Mouse (Mus musculus) heart, postnatal 25 days (tissue): ENCODE results near the gene Pvr. TPM values are rescaled to one million over a fixed set of nuclear protein-coding genes. Genes with fewer than 3 reads are reported as not detected.
"Not testable (repeated sequence)": the region's sequence is repeated elsewhere in the genome, so short reads cannot be mapped to it uniquely, and the experiment has no call there.

ENCODE experiments used
- DNase-seq: peaks from one replicate; pipeline ENCODE4 v3.0.0; 2022; ENCODE audit warnings: low spot score
- intact Hi-C: fragments of 180-260 bp; cut with DNase I; formaldehyde crosslinking; loops from one replicate; pipeline ENCODE4 v1.15.1; 2025
- total RNA-seq, 2 experiments: library from RNA; stranded (reverse); gene quantifications; 2 replicates each; pipeline ENCODE4 v1.2.3; 2021

Pvr gene
- total RNA-seq, 2 experiments from 2014 or later = 19.3 to 20.1 TPM

GRCm38 (mm10) chr7:19937229-19937821 lies 16.4 kb upstream of the Pvr start:
- intact Hi-C loops = no loop called here

GRCm38 (mm10) chr7:19935961-19936360 lies 15.0 kb upstream of the Pvr start:
- intact Hi-C loops = no loop called here
- DNase-seq = no peak

More at GRCm38 (mm10) chr7:19937229-19937821, 16.4 kb upstream of the Pvr start:
- DNase-seq = no peak

DNA sequence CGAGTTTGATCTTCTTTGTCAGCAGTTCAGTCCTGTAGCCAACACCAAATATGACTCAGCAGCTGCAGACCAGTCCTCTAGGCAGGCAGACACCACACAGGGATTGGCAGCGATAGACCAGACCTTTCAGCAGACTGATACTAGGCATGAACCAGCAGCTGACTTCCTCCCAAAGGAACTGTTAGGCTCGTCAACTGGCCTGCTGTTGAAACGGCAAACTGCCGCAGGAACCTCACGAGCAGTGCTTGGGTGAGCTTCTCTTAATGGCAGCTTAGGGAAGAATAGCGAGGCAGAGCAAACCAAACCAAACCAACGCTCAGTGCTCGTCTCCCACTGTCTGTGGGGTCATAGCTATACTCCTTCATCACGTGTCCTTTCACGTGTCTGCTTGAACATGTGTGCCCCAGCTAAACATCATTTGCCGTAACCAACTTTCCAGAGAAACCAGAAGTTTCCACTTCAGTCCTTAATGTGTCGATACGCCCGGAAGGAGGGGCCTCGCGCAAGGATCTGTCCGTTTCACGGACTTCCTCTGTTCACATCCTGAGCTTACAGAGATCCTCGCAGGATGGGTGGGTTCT lies 14.3 kb upstream of the Pvr start:
- intact Hi-C loops = no loop called here
- DNase-seq = peak; percentile 51

- intact Hi-C loops = no loop called here
- DNase-seq = peak; percentile 72
These were observed 12.2 kb upstream of the Pvr start for GRCm38 (mm10) chr7:19932877-19933809.

- intact Hi-C loops = no loop called here
- DNase-seq = no peak
These were observed 11.3 kb upstream of the Pvr start for GRCm38 (mm10) chr7:19932133-19932876.

- DNase-seq, intact Hi-C loops: not testable (repeated sequence)
These were observed 9.5 kb upstream of the Pvr start for GRCm38 (mm10) chr7:19930481-19930880.

GRCm38 (mm10) chr7:19928486-19928885 lies 7.5 kb upstream of the Pvr start:
- no peak for DNase-seq

GRCm38 (mm10) chr7:19926849-19927480 lies 6.0 kb upstream of the Pvr start:
- no peak for DNase-seq
- intact Hi-C loops = no loop called here

More at GRCm38 (mm10) chr7:19928486-19928885, 7.5 kb upstream of the Pvr start:
- intact Hi-C loops = no loop called here

- no peak for DNase-seq
- intact Hi-C loops = no loop called here
These were observed 4.4 kb upstream of the Pvr start for GRCm38 (mm10) chr7:19925376-19925775.

GRCm38 (mm10) chr7:19923797-19924196 lies 2.8 kb upstream of the Pvr start:
- intact Hi-C loops = no loop called here
- DNase-seq = no peak

GRCm38 (mm10) chr7:19923354-19923753 lies 2.4 kb upstream of the Pvr start:
- no peak for DNase-seq
- intact Hi-C loops = no loop called here

- intact Hi-C loops = loop anchor here (2.0 kb wide), 1 partner anchor 21 kb away; no protein-coding TSS in a partner anchor
- DNase-seq = no peak
These were observed 824 bp downstream of the Pvr start for GRCm38 (mm10) chr7:19920166-19920505.

DNA sequence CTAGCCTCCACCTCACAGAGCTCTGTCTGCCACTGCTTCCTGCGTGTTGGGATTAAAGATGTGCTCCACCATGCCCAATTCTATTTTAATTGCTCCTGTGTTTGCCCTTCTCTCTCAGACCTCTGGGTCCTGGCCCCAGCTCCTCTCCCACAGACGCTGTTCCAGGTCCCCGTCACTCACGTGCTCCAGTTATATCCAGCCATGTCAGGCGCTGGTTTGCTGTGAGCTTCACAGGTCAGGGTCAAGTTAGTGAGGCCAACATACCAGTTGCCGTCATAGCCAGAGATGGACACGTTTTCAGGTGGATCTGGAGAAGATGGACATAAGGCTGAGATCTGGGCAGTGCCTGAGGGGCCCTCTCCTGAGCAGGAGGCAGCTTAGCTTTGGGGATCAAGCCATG lies 6.4 kb downstream of the Pvr start:
- no peak for DNase-seq
- intact Hi-C loops = no loop called here

DNA sequence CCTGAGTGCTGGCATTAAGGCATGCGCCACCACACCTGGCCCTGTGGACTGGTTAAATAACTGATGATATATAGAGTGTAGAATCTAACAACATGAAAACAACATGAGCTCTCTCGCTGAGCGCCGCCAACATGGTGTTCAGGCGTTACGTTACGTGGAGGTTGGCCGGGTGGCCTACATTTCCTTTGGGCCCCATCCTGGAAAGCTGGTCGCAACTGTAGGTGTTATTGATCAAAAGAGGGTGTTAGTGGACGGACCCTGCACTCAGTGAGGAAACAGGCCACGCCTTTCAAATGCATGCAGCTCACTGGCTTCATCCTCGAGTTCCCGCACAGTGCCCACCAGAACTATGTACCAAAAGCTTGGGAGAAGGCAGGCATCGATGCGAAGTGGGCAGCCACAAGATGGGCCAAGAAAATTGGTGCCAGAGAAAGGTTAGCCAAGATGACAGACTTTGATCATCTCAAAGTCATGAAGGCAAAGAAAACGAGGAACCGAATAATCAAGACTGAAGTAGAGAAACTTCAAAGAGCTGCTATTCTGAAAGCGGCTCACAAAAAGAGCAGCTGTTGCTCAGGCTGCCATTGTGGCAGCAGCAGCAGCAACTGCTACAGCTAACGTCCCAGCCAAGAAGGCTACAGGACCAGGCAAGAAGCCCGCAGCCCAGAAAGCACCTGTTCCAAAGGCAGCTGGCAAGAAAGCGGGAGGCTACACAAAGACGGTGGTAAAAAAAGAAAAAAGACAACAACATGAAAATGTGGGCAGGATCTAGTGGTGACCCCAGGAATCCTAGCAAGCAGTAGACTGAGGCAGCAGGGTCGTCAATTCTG lies 9.1 kb downstream of the Pvr start:
- intact Hi-C loops = loop anchor here (1.0 kb wide), 1 partner anchor 7 kb away; no protein-coding TSS in a partner anchor
- no peak for DNase-seq

DNA sequence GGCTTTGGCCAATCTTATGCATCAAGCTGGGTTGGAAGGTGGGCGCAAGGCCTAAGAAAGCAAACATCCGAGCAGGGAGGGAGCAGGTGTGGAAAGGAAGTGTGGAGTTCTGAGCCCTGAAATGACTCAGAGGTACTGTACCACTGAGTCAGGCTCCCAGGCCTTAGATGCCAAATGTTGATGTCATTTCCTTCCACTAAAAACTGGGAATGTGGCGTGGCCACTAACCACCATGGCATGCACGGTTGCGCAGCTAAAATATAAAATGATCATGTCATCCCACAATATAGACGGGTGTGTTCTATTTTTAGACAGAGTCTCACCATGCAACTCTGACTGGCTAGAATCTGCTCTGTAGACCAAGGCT lies 9.7 kb downstream of the Pvr start:
- intact Hi-C loops = loop anchor here (1.0 kb wide), 1 partner anchor 8 kb away; no protein-coding TSS in a partner anchor

DNA sequence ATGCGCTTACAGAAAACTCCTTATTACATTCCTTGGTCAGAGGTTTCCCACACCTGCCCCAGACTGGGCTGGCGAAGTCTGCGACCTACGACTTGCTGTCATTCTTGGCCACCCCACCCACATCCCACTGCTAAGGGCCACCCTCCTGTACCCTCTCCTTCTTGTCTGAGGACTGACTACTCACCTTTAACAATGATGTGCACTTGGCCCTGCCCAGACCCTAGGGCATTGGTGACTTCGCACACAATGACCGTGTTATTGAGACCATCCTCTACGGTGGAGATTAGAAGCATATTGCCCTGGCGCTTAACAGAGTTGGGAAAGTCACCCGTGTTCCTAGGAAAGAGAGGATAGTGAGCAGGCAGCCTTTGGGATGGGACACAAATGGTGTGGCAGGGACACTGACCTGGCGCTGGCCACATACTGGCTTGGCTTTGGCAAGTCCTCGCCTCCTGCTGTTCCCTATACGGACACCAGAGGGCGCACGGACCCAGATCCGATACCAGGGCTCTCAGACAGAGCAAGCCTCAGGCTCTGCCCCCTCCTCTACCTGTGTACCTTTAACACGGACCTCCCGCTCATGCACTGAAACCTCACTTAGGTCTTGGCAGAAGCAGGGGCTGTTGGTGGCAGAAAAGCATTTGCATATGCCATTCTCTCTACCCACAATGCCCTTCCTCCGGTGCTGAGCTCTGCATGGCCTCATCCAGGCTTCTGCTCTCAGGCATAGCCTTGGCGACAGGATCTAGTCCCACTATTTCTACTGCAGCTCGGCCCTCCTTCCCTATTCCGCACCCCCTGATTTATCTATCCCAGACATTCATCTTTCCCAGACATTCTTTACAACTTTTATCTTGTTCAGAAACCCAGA lies 10.3 kb downstream of the Pvr start:
- DNase-seq = peak; percentile 38
- intact Hi-C loops = loop anchor here (1.0 kb wide), 2 partner anchors 9 to 46 kb away; no protein-coding TSS in a partner anchor

More for the DNA sequence above, 9.7 kb downstream of the Pvr start:
- DNase-seq = no peak

DNA sequence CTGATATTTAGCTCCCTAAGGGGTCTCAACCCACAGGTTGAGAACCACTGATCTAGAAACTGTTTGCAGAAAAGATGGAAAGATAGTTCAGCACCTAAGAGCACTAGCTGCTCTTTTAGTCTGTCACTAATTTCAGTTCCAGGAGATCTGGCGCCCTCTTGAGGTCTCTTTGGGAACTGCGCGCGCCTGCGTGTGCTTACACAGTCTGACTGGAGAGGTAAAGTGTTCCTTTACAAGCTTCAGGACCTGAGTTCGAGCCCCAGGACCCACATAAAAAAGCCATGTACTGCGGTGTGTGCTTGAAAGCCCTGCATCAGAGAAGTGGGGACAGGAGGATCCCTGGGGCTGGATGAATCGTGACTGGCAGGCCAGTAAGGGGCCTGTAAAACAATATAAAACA lies 31.1 kb downstream of the Pvr start:
- no peak for DNase-seq
- intact Hi-C loops = no loop called here

DNA sequence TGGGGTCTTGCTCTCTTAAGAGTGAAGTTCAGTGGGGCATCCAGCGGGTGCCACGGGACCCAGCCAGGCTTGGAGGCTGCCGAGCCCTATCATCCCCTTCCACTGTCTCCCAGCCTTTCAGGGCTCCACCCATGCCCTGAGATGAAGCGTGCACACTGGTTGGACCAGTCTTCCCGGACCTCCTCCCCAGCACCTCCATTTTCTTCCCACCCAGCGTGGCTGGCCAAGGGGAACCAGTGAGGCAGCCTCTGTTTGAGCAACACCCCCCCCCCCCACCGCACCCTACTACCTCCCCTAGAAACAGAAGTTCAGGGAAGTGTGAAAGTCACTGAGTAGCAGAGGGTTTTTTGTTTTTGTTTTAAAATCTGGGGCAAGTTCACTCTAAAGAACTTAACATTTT lies 33.1 kb downstream of the Pvr start, which contains the start of gene Ceacam19:
TSS of gene Ceacam19 (minus strand) at position 117 of the 400 bp plus-strand sequence.
- intact Hi-C loops = no loop called here

More for the DNA sequence above, 33.1 kb downstream of the Pvr start, which contains the start of gene Ceacam19:
- no peak for DNase-seq
